Mouse (Mus musculus) heart, embryonic 14.5 days (tissue): ENCODE measurements around the gene Cdc45. TPM values are rescaled to one million over a fixed set of nuclear protein-coding genes. Genes with fewer than 3 reads are reported as not detected.

Source experiments
- ATAC-seq: fragments of 200-750 bp; cut with Nextera tagmentation; 2 replicates; pipeline ENCODE4 v1.8.0; 2017; ENCODE audit warnings: low read depth, moderate TSS enrichment; ENCODE audit not compliant: insufficient number of reproducible peaks, insufficient read depth, low FRiP score
- H3K27ac ChIP-seq, 2 experiments: fragments of 200-500 bp in 1 of 2; fragments of 300-500 bp in 1 of 2; sonication (generic) in 1 of 2; replicated peaks in 1 of 2; 2 replicates each; pipeline ENCODE4 v1.5.1; 2012 to 2014; ENCODE audit warnings: low read depth in 2 of 2, low read length in 2 of 2, control low read depth in 1 of 2, mild to moderate bottlenecking in 1 of 2, mixed read lengths in 1 of 2; ENCODE audit not compliant: control insufficient read depth in 1 of 2, insufficient read depth in 1 of 2
- H3K27me3 ChIP-seq: fragments of 300-500 bp; sonication (generic); 2 replicates; pipeline ENCODE4 v1.6.1; 2014; ENCODE audit warnings: mild to moderate bottlenecking, low read length, control low read depth; ENCODE audit not compliant: control insufficient read depth, insufficient read depth
- H3K36me3 ChIP-seq: fragments of 300-500 bp; sonication (generic); 2 replicates; pipeline ENCODE4 v1.6.1; 2014; ENCODE audit warnings: mild to moderate bottlenecking, control low read depth, low read length, mixed read lengths; ENCODE audit not compliant: control insufficient read depth, insufficient read depth
- H3K4me1 ChIP-seq, 2 experiments: fragments of 200-500 bp in 1 of 2; fragments of 300-500 bp in 1 of 2; sonication (generic) in 1 of 2; 2 replicates each; pipeline ENCODE4 v1.6.1; 2012 to 2014; ENCODE audit warnings: low read length in 2 of 2, control low read depth in 1 of 2, mixed read lengths in 1 of 2; ENCODE audit not compliant: control insufficient read depth in 2 of 2, insufficient read depth in 2 of 2
- H3K4me2 ChIP-seq: fragments of 300-500 bp; sonication (generic); 2 replicates; pipeline ENCODE4 v1.6.1; 2014; ENCODE audit warnings: mild to moderate bottlenecking, low read length
- H3K4me3 ChIP-seq, 2 experiments: fragments of 200-500 bp in 1 of 2; fragments of 300-500 bp in 1 of 2; sonication (generic) in 1 of 2; 2 replicates each; pipeline ENCODE4 v1.5.1; 2012 to 2014; ENCODE audit warnings: low read length in 2 of 2, mild to moderate bottlenecking in 2 of 2, control low read depth in 1 of 2, low read depth in 1 of 2, moderate library complexity in 1 of 2; ENCODE audit not compliant: control insufficient read depth in 1 of 2, insufficient read depth in 1 of 2
- H3K9ac ChIP-seq: fragments of 300-500 bp; sonication (generic); 2 replicates; pipeline ENCODE4 v1.6.1; 2014; ENCODE audit warnings: mild to moderate bottlenecking, low read length
- H3K9me3 ChIP-seq: fragments of 300-500 bp; sonication (generic); 2 replicates; pipeline ENCODE4 v1.6.1; 2016; ENCODE audit warnings: low read length, control low read depth; ENCODE audit not compliant: control insufficient read depth
- WGBS: fragments of 180-500 bp; shearing (Covaris S2); extraction: QIAGEN DNeasy Blood & Tissue Kit; methylation state at CpG from one replicate; pipeline ENCODE4 v1.1.7; 2014; 5-methylcytosine and 5-hydroxymethylcytosine counted together
- polyA plus RNA-seq: library from polyadenylated mRNA; unstranded; fragments of >200 nt; fragmentation: Nextera tagmentation; extraction: Ambion mirVana; gene quantifications from 2 replicates; pipeline ENCODE4 v1.2.1, GENCODE M21; 2014

The Cdc45 gene
- polyA plus RNA-seq, 1 experiment from 2014 or later = 34.1 TPM

DNA sequence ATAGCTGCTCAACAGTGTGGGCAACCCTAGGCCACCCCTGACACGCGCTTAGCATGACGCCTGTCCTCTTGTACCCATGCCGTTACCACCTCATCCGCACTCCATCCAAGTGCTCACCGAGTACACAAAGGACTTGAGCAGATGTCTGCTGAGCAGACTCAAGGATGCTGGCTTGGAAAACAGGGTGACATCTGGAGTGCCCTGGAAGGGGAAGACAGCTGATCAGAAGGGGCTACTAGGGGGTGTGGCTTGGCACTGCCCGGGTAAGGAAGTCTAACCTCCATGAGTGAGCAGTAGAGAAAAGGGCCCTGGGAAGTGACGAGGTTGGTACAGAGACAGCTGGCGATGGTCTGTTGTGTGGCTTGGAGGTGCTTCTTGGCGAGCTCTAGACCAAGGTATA is 25.1 kb downstream of the Cdc45 start:
- WGBS = 94% methylated on average over 10 of the region's 10 CpGs
- Histone ChIP-seq H3K4me3 (no peak overlapping the region), H3K9ac (no peak overlapping the region), H3K27me3 (no peaks in the 10 kb centered on the region), H3K27ac (no peak overlapping the region), H3K9me3 (no peaks in the 10 kb centered on the region), H3K4me2 (no peak overlapping the region), H3K4me1 (no peaks in the 10 kb centered on the region), H3K36me3 (peaks cover 81% of the 10 kb centered on the region)
- ATAC-seq = no peak

DNA sequence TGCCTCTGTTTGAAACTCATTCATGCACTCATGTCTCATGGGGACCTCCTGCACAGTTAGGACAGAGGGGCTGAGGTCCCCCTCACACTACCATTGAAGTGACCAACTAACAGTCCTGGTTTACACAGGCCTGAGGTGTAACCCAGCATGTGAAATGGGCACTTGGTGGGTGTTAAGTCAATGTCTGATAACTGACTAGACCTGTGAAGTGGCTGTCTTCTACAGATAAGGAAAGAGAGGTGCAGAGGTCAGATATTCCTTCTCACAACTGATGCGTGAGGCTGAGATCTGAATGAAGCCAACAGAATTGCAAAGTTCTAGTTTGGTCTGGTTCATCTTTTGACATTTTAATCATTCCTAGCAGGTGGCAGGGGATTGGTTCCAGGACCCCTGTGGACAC is 26.3 kb downstream of the Cdc45 start:
- peaks cover 72% of the 10 kb centered on the region for H3K36me3 ChIP-seq
- no peak overlapping the region for H3K9ac ChIP-seq
- H3K27me3 ChIP-seq = no peaks in the 10 kb centered on the region
- H3K4me2 ChIP-seq = no peak overlapping the region
- no peak for ATAC-seq
- H3K4me1 ChIP-seq = no peaks in the 10 kb centered on the region
- 60% methylated on average over 1 of the region's 1 CpGs for WGBS
- H3K4me3 ChIP-seq = no peak overlapping the region
- no peak overlapping the region for H3K27ac ChIP-seq
- no peaks in the 10 kb centered on the region for H3K9me3 ChIP-seq

DNA sequence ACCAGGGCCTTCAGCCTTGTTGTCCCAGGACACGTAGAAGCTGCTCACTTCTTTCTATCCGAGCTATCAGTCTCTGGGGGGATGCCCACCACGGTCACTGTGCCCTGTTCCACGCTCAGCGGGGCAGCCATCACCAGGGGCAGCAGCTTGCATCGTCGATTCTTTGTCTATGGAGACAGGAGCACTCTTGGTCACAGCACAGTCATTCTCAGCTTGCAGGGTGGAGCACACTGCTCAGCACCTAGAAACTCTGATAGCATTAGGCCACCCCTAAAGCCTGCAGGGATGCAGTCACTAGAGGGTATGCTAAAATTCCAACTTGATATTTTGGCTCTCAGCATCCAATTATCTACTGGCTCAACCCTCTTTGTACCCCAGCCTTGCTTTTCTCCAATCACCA is 26.8 kb downstream of the Cdc45 start:
- H3K9me3 ChIP-seq = no peaks in the 10 kb centered on the region
- H3K27ac ChIP-seq = no peak overlapping the region
- no peaks in the 10 kb centered on the region for H3K4me1 ChIP-seq
- H3K27me3 ChIP-seq = no peaks in the 10 kb centered on the region
- ATAC-seq = no peak
- no peak overlapping the region for H3K4me2 ChIP-seq
- H3K9ac ChIP-seq = no peak overlapping the region
- WGBS = 84% methylated on average over 7 of the region's 7 CpGs
- no peak overlapping the region for H3K4me3 ChIP-seq
- peaks cover 68% of the 10 kb centered on the region for H3K36me3 ChIP-seq

DNA sequence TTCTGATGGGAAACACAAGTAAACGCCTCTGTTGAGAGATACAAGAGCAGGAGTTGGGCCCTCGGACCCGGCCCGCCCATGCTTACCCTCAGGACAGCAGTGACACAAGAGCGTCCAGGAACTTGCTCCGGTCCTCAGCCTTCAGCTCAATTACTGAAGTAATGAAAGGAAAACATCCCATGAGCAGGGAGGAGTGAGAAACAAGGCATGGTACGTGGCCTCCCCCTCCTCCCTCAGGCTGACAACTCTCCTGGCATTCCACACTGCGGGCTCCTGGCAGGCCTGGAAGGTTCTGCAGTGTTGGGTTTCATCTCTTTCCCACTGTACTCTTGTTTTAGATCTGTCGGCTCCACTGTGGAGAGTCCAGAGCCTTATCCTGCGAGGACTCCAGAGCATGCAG is 30.0 kb downstream of the Cdc45 start:
- Histone ChIP-seq H3K4me3 (no peak overlapping the region), H3K9me3 (no peaks in the 10 kb centered on the region), H3K4me1 (peaks cover 0 to 6% of the 10 kb centered on the region in 2 experiments; a peak in 1 of 4 replicates), H3K9ac (no peak overlapping the region), H3K27ac (no peak overlapping the region), H3K4me2 (no peak overlapping the region), H3K36me3 (peaks cover 53% of the 10 kb centered on the region), H3K27me3 (peaks cover 26% of the 10 kb centered on the region)
- 88% methylated on average over 10 of the region's 10 CpGs for WGBS
- no peak for ATAC-seq

DNA sequence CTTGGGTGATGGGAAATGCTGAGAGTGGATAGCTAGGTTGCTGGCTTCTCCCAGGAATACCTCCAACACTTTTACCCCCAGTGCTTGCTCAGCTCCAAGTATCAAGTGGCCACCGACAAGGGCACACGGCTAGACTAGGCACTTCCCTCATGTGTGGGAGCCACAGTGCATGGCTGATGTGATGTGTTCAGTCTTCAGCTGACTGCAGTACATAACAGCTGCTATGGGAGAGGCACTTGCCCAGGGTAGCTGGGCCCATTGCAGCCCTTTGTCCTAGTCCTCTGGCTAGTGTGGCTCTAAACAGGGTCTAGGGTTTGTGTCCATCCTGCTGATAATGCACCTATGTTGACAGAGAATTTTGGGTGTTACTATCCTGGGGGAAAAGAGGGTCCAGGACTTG is 33.3 kb downstream of the Cdc45 start:
- H3K27ac ChIP-seq = no peak overlapping the region
- 50% methylated on average over 2 of the region's 2 CpGs for WGBS
- peak overlapping the region; percentile 71; the same call in 1 of the 2 replicates for H3K9ac ChIP-seq

DNA sequence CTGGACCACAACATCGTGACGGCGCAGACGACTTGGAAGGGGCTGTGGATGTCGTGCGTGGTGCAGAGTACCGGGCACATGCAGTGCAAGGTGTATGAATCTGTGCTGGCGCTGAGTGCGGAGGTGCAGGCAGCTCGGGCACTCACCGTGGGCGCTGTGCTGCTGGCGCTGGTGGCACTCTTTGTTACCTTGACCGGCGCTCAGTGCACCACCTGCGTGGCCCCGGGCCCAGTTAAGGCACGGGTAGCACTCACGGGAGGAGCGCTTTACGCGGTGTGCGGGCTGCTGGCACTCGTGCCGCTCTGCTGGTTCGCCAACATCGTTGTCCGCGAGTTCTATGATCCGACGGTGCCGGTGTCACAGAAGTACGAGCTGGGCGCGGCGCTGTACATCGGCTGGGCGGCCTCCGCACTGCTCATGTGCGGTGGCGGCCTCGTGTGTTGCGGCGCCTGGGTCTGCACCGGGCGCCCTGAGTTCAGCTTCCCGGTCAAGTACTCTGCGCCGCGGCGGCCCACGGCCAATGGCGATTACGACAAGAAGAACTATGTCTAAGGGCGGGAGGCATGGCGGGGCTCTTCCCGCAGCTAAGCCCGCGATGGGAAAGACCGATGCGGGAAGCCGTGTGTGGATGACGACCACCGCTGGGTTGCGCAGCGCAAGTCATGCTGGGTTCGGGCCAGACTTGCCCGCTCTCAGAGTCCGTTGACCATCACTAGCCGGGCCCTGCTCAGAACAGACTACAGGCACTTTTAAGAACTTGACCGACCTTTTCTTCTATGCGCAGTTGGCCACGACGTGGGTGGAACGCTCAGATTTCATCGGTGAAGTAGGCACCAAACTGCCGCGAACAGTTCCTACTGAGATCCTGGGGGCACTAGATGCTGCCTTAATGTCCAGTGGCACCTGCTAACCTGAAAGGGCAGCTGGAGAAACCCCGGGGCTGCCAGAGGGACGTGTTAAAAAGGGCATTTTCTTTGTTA is 34.4 kb downstream of the Cdc45 start:
- WGBS = 4% methylated on average over 79 of the region's 80 CpGs
- ATAC-seq = no peak

More for the DNA sequence above, 33.3 kb downstream of the Cdc45 start:
- no peak for ATAC-seq
- H3K4me2 ChIP-seq = peak overlapping the region; percentile 86
- no peaks in the 10 kb centered on the region for H3K9me3 ChIP-seq
- H3K4me1 ChIP-seq = peaks cover 0 to 14% of the 10 kb centered on the region in 2 experiments; a peak in 3 of 4 replicates
- peaks cover 21% of the 10 kb centered on the region; the same call in 1 of the 2 replicates for H3K36me3 ChIP-seq
- H3K4me3 ChIP-seq = peak overlapping the region; percentile 43 to 51
- H3K27me3 ChIP-seq = peaks cover 40% of the 10 kb centered on the region

DNA sequence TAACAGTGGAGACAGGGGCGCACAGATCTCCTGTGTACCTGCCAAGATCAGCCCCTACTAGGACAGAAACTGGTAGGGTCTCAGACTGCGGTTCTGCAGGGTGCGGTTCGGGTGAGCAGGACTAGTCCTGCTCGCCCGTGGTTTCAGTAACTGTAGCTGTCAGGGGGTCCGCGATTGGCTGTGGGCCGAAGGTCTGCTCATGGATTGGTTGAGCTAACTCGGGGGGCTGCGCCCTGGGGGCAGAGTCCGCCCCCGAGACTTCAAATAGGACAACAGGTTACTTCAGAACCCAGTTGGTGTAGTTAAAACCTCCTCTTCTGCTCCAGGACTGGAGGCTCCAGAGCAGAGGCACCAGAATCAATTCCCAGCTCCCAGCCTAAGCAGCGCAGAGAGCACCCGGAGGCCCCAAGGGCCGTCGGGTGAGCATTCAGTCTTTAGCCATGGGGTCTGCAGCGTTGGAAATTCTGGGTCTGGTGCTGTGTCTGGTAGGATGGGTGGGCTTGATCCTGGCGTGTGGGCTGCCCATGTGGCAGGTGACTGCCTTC is 35.2 kb downstream of the Cdc45 start, which contains the start of gene Cldn5:
Gene Cldn5 (plus strand): TSS at position 292 of the 545 bp plus-strand sequence.
- ATAC-seq = peak; percentile 43; the same call in 1 of the 2 replicates
- 8% methylated on average over 19 of the region's 19 CpGs for WGBS

More for the DNA sequence above, 34.4 kb downstream of the Cdc45 start:
- peaks cover 14% of the 10 kb centered on the region; the same call in 1 of the 2 replicates for H3K36me3 ChIP-seq
- H3K9me3 ChIP-seq = no peaks in the 10 kb centered on the region
- peaks cover 40% of the 10 kb centered on the region for H3K27me3 ChIP-seq
- H3K27ac ChIP-seq = 0 out of 4 replicates have a peak overlapping the region, but pooled peaks of 1 of the 2 experiments have one; percentile 14
- H3K4me1 ChIP-seq = peaks cover 0 to 14% of the 10 kb centered on the region in 2 experiments; a peak in 3 of 4 replicates
- peak overlapping the region; percentile 86 for H3K4me2 ChIP-seq
- peak overlapping the region; percentile 71 for H3K9ac ChIP-seq
- peak overlapping the region; percentile 43 to 51 for H3K4me3 ChIP-seq

More for the DNA sequence above, 35.2 kb downstream of the Cdc45 start, which contains the start of gene Cldn5:
- peak within 1 kb of the TSS; percentile 43 to 51 for H3K4me3 ChIP-seq
- H3K4me2 ChIP-seq = peak within 1 kb of the TSS; percentile 86
- H3K9ac ChIP-seq = peak within 1 kb of the TSS; percentile 71
- H3K27ac ChIP-seq = peak within 1 kb of the TSS; percentile 23 to 29; a peak in 3 of 4 replicates
- H3K27me3 ChIP-seq = peaks cover 40% of the 10 kb centered on the region
- H3K9me3 ChIP-seq = no peaks in the 10 kb centered on the region
- peaks cover 6% of the 10 kb centered on the region; the same call in 1 of the 2 replicates for H3K36me3 ChIP-seq
- peaks cover 0 to 14% of the 10 kb centered on the region in 2 experiments; a peak in 3 of 4 replicates for H3K4me1 ChIP-seq
